Mouse (Mus musculus): Measurements from ENCODE around the gene Tmem54.

DNA sequence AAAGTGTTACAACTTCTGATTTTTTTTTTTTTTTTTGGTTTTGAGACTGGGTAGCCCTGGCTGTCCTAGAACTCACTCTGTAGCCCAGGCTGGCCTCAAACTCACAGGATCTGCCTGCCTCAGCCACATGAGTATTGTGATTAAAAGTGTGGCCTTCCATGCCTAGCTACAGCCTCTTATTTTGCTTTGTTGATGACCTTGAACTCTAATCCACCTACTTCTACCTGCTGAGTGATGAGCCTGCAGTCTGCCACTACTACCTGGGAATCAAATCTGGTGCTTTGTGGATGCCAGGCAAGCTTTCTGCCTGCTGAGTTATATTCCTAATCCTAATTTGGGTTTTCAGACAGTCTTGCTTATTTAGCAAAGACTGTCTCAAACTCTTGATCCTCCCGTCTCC lies 43.9 kb upstream of the Tmem54 start:
- TF ChIP-seq HCFC1 (IDR thresholded peaks at IDR 0.05; ENCODE audit: borderline replicate concordance, insufficient read depth, low read length) (no peak), CHD2 (IDR thresholded peaks at IDR 0.05; ENCODE audit: low read depth, low read length) (no peak)
